Mouse (Mus musculus) CD8-positive naive resting alpha-beta T cell, adult 2 months (primary cell): ENCODE measurements around the gene Hcfc1.
A peak's percentile ranks its signal among the peaks of the same experiment; 100 is the strongest.

Source experiments
- DNase-seq, 2 experiments: peaks; one replicate each; pipeline ENCODE4 v3.0.0; 2022; ENCODE audit warnings: low read depth in 2 of 2, low spot score in 2 of 2

Hcfc1 gene

GRCm38 (mm10) chrX:73966248-73967176, at the start of gene Hcfc1:
Gene Hcfc1, minus strand, starts transcription at chrX:73966357.
- DNase-seq: peak; percentile 80 to 81

GRCm38 (mm10) chrX:74014597-74014996, 48.4 kb upstream of the Hcfc1 start:
- no peak for DNase-seq

- DNase-seq: no peak
Measured at GRCm38 (mm10) chrX:74008063-74008462, 41.9 kb upstream of the Hcfc1 start.

DNA sequence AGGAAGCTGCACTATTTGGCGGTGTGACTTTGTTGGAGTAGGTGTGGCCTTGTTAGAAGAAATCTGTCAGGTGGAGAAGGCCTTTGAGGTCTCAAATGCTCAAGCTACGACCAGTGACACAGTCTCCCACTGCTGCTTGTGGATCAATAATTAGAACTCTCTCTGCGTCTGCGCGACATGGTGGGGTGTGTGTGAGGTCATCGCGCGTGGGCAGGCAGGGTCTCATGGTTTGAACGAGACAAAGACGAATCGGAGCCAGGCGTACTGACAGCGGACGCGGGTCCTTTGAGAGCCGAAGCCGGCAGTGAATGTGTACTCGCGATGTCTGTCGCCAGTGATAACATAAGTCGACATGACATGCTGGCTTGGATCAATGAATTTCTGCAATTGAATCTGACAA, 40.2 kb upstream of the Hcfc1 start:
- DNase-seq: no peak

DNA sequence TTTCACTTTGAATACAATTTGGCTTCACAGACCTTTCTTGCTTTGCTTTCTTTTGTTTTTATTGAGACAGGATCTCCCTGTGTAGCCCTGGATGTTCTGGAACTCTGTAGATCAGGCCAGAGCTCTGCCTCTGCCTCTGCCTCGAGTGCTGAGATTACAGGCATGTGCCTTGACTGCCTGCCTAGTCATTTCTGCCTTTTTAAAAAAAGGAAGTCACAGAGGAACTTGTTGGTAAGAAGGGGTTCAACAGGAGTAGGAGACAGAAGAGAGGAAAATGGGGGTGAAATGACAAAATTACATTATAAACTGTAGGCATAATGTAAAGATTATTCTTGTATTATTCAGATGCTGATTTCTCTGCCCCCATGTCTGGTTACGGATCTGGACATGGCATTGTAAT, 37.5 kb upstream of the Hcfc1 start:
- DNase-seq: no peak

DNA sequence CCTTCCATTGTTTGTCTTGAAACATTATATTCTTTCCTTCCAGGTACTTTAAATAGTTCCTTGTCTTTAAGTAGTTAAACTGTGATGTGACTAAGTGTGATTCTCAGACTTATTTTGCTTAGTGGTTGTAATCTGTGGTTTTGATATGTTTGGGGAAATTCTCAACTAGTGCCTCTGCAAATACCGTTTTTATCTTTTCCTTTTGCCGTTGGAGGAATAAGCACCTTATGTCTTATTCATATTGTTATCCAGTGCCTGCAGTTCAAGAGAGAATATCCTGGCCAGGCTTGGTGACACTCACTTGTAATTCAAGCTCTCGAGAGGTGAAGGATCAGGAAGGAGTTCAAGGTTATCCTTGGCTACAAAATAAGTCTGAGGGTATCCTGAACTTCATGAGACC, 34.9 kb upstream of the Hcfc1 start:
- DNase-seq: no peak

DNA sequence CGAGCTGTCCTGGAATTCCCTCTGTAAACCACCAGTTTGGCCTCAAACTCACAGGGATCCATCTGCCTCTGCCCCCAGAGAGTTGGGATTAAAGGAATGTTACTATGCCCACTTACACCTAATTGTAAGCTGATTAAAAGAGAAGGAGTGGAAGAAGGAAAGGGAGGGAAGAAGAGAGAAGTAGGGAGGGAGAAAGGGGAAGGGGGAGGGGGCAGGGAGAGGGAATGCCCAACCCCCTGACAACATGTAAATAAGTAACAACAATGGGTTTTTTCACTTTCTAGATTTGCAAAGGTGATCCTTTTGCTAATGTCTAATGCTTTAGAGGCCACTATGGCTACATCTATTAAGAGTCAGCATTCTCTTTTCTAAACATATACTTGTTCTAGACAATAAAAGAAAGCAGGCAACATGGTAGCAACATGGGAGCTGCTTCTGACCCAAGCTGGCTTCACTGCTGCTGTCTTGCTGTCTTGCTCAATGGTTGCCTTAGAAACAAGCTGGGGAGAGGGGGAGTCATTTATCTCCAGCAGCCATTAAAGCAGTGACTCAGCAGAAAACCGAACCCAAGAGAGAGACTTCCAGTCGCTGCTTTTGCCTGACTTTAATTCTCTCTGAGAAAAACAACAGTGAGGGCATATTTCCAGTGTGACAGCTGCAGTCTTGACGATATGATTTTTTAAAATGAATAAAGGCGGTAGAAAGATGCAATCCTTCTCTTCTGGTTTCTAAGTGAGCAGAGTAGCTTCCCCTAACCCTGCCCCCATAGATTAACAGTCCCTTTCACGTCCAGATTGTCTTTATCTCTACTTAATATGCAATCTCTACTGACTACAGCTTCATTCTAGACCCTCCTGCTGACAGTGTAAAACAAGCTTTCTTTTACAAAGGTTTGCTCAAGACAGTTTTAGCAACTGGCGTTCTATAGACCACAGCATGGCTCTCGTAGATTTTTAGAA, 33.0 kb upstream of the Hcfc1 start:
- DNase-seq: no peak

DNA sequence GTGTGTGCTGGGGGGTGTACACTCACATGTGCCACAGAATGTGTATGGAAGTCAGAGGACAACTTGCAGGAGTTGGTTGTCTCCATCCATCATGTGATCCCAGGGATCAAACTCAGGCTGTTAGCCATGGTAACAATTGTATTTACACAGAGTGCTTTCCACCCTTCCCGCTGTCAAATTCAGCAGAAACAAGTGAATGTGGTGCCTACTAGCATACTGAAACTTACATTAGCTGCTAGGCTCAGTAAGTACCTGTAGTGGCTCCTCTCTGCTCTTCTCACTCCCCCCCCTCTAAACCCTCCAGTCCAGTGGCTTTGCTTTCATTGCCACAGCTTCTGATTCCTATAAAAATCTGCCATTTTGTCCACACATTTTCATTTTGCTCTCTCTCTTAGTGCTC, 11.6 kb upstream of the Hcfc1 start:
- DNase-seq: no peak

GRCm38 (mm10) chrX:73976283-73976682, 10.1 kb upstream of the Hcfc1 start:
- DNase-seq: no peak

- no peak for DNase-seq
Measured at GRCm38 (mm10) chrX:73972774-73973173, 6.6 kb upstream of the Hcfc1 start.

GRCm38 (mm10) chrX:73970781-73971180, 4.6 kb upstream of the Hcfc1 start:
- no peak for DNase-seq

- no peak for DNase-seq
Measured at GRCm38 (mm10) chrX:73969729-73970128, 3.6 kb upstream of the Hcfc1 start.

DNA sequence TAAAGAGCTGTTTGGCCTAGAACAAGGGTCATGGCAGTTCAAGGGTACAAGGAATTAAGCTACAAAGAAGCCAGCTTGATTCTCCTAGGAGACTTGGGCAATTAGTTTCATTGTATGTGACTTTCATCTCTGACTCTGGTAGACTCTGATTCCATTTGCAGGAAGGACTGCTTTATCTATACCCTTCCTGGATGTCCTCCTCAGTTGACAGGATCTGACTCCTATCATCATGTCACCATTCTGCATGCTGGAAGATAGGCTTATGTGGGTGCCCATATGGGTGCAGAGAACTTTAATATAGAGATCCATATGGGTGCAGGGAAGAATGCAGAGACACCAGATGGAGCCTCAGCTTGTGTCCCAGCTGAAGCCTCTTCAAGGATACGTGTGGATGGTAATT, 3.0 kb upstream of the Hcfc1 start:
- no peak for DNase-seq

DNA sequence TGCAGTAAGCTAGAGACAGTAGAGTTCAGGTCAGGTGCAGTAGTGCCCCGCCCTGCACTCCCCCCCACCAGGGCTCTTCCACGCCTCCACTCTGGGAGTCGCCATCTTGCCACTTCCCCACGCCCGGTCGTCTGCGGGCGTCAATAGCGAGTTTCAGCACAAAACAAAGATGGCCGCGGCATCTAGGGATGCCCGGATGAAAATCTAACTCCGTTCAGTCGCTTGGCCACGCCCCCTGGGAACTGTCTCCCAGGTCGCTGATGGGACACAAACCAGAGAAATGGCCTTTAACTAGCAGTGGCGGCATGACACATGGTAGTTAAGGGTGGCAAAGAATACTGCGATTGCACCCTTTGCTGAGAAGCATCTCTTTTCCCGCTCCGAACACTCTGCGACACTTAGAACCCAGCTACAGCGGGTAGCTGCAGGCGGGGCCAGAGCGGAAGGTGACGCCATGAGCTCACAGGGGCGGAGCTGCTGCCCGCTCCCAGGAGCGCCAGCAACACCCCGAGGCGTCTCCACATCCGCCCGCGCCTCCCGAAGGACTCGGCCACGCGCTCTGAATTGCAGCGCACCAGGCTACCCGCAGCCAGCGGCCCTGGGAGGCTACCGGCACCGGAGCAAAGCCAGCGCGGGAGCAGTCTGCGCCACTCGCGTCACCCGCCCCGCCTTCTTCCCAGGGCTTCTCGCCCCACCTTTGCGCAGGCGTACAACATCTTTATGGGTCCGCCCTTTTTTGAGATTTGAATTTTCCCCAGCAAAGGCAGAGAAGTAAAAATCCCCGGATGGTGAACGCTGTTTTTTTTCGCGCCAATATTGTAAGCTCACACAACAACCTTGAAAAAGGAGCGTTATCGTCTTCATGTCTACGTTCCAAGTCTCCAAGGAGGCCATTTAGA, 1.3 kb upstream of the Hcfc1 start:
- peak; percentile 80 to 84 for DNase-seq

DNA sequence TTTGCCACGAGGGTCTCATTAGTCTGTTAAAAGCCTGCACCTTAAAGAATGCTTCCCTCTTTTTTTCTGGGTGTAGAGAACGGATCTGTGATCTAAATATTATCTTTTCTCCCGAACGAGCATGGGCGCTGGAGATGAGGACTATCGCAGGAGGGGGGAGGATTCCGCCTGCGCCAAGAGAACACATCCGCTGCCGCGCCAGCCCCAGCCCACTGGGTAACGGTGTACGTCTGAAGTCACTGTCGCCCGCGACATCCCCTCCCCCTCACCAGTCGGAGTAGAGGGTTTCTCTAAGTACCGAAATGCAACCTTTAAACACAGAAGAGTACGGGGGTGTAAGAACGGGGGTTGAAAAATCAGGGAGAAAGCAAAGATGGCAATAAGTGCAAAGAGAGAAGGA, 850 bp downstream of the Hcfc1 start:
- DNase-seq: peak; percentile 21 to 42

- DNase-seq: peak in 1 of 2 experiments; percentile 12
Measured at GRCm38 (mm10) chrX:73964363-73964762, 1.8 kb downstream of the Hcfc1 start.

DNA sequence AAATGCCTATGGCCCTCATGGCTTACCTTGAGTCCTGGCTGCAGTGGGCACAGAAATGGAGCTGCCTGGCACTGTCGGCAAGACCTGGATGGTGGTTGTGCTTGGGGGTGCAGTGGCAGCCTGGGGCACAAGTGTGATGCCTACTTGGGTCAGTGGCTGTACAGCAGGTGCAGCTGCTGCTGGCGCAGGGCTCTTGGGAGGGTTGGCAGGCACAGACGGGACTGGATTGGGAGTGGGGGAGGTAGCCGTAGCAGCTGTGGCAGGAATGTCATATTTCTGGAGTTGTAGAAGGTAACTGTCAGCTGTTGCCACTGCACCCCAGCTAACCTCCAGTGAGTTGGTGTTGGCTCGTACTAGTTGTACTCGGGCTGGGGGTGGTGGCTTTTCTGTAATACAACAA, 11.2 kb downstream of the Hcfc1 start:
- DNase-seq: no peak

DNA sequence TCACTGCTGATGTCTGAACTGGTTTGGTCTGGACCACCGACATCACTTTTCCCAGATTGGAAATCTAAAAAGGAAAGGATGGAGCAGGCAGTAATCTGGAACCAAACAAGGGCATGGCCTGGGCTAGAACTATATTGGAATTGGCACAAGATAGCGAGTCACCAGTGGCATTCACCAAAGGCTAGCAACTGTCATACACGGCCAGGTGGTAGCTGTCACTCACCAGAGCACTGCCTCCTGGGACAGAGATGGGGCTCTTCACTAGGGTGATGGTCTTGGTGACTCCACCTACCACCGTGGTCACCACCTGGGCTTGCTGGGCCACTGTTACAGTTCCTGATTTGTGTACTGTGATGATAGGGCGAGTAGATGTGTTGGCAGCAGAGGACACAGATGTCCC, 13.6 kb downstream of the Hcfc1 start:
- no peak for DNase-seq

DNA sequence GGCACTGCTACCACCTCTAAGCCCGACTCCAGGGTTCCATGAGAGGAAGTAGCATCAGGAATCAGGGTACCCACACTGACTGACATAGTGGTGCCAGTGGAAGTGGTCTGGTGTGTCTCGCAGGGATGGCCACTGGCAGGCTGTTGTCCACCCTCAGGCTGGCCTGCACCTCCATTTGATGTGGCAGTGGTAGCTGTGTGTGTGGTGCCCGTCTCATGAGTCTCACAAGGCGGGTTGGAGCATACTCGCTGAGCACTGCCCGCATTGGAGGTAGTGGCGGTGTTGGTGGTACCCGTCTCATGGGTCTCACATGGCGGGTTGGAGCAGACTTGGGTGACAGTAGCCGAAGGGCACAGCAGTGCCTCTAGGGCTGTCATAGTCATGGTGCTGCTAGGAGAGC, 16.8 kb downstream of the Hcfc1 start:
- DNase-seq: no peak

GRCm38 (mm10) chrX:73948647-73949046, 17.5 kb downstream of the Hcfc1 start:
- peak; percentile 45 to 66 for DNase-seq

DNA sequence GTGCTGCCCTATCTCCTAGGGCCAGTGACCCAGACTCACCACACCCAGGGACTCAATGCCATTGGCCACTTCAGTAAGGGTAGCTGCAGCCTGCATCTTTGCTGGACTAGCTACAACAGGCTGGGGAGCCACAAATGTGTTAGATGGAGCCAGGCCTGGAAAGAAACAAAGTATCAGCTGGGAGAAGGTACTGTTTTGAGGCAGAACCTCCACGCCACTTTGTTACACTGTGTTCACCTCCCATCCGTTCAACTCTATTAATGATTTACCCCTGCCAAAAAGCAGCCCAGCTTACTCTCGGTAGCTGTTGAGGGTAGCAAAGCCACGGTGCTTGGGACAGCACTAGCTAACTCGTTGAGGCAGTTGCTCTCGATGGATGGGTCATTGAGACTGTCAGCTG, 19.3 kb downstream of the Hcfc1 start:
- no peak for DNase-seq
